Mouse (Mus musculus) intestine, embryonic 16.5 days (tissue): ENCODE data around the gene Fut2. TPM values are rescaled to one million over a fixed set of nuclear protein-coding genes. Genes with fewer than 3 reads are reported as not detected.
A peak's percentile ranks its signal among the peaks of the same experiment; 100 is the strongest.

ENCODE experiments used
- ATAC-seq: fragments of 200-750 bp; cut with Nextera tagmentation; 2 replicates; pipeline ENCODE4 v1.8.0; 2017; ENCODE audit warnings: moderate TSS enrichment, moderate library complexity
- H3K27ac ChIP-seq: fragments of 300-500 bp; sonication (generic); 2 replicates; pipeline ENCODE4 v1.5.1; 2014; ENCODE audit warnings: mild to moderate bottlenecking, low read length
- H3K27me3 ChIP-seq: fragments of 300-500 bp; sonication (generic); replicated peaks from 2 replicates; pipeline ENCODE4 v1.6.1; 2014; ENCODE audit warnings: low read length, control low read depth, mixed read lengths; ENCODE audit not compliant: control insufficient read depth, insufficient read depth
- H3K36me3 ChIP-seq: fragments of 300-500 bp; sonication (generic); 2 replicates; pipeline ENCODE4 v1.6.1; 2014; ENCODE audit warnings: low read length, control low read depth; ENCODE audit not compliant: control insufficient read depth, insufficient read depth
- H3K4me1 ChIP-seq: fragments of 300-500 bp; sonication (generic); 2 replicates; pipeline ENCODE4 v1.6.1; 2014; ENCODE audit warnings: low read length, control low read depth, mixed read lengths; ENCODE audit not compliant: control insufficient read depth, insufficient read depth
- H3K4me2 ChIP-seq: fragments of 300-500 bp; sonication (generic); 2 replicates; pipeline ENCODE4 v1.6.1; 2014; ENCODE audit warnings: low read depth, low read length, control low read depth
- H3K4me3 ChIP-seq: fragments of 300-500 bp; sonication (generic); 2 replicates; pipeline ENCODE4 v1.5.1; 2014; ENCODE audit warnings: mild to moderate bottlenecking, low read length
- H3K9ac ChIP-seq: fragments of 300-500 bp; sonication (generic); 2 replicates; pipeline ENCODE4 v1.6.1; 2014; ENCODE audit warnings: low read depth, low read length
- H3K9me3 ChIP-seq: fragments of 300-500 bp; sonication (generic); 2 replicates; pipeline ENCODE4 v1.6.1; 2016; ENCODE audit warnings: low read length, control low read depth; ENCODE audit not compliant: control insufficient read depth
- WGBS: fragments of 180-500 bp; shearing (Covaris S2); extraction: QIAGEN DNeasy Blood & Tissue Kit; methylation state at CpG from one replicate; pipeline ENCODE4 v1.1.7; 2014; 5-methylcytosine and 5-hydroxymethylcytosine counted together
- polyA plus RNA-seq: library from polyadenylated mRNA; unstranded; fragments of >200 nt; fragmentation: Nextera tagmentation; extraction: Ambion mirVana; gene quantifications from 2 replicates; pipeline ENCODE4 v1.2.1, GENCODE M21; 2015

Gene Fut2
- polyA plus RNA-seq, 1 experiment from 2014 or later, result 21.7 TPM

- H3K36me3 ChIP-seq, result no peaks in the 10 kb centered on the region
- H3K27ac ChIP-seq, result no peak overlapping the region
- H3K9me3 ChIP-seq, result no peaks in the 10 kb centered on the region
- ATAC-seq, result no peak
- no peak overlapping the region for H3K9ac ChIP-seq
- no peak overlapping the region for H3K4me3 ChIP-seq
- no peak overlapping the region for H3K4me2 ChIP-seq
- 25% methylated on average over 6 of the region's 6 CpGs for WGBS
- peaks cover 5% of the 10 kb centered on the region; the same call in 1 of the 2 replicates for H3K4me1 ChIP-seq
- H3K27me3 ChIP-seq, result peaks cover 16% of the 10 kb centered on the region
Observed at GRCm38 (mm10) chr7:45695098-45695497, 28.9 kb upstream of the Fut2 start.

GRCm38 (mm10) chr7:45693921-45694591 lies 27.9 kb upstream of the Fut2 start, which contains the start of gene Sec1:
TSS of gene Sec1 (minus strand) at chr7:45694402.
- no peak for ATAC-seq
- no peak within 1 kb of the TSS for H3K27ac ChIP-seq
- no peak within 1 kb of the TSS for H3K4me2 ChIP-seq
- H3K9ac ChIP-seq, result no peak within 1 kb of the TSS
- H3K4me1 ChIP-seq, result no peaks in the 10 kb centered on the region
- no peaks in the 10 kb centered on the region for H3K36me3 ChIP-seq
- WGBS, result 90% methylated on average over 50 of the region's 50 CpGs
- H3K9me3 ChIP-seq, result no peaks in the 10 kb centered on the region
- H3K4me3 ChIP-seq, result no peak within 1 kb of the TSS
- peaks cover 8% of the 10 kb centered on the region for H3K27me3 ChIP-seq

GRCm38 (mm10) chr7:45692364-45692763 lies 26.2 kb upstream of the Fut2 start:
- H3K4me3 ChIP-seq, result no peak overlapping the region
- WGBS, result 78% methylated on average over 2 of the region's 2 CpGs
- no peak overlapping the region for H3K4me2 ChIP-seq
- no peaks in the 10 kb centered on the region for H3K4me1 ChIP-seq
- no peaks in the 10 kb centered on the region for H3K36me3 ChIP-seq
- H3K9ac ChIP-seq, result no peak overlapping the region
- no peak for ATAC-seq
- H3K27ac ChIP-seq, result no peak overlapping the region
- no peaks in the 10 kb centered on the region for H3K9me3 ChIP-seq
- H3K27me3 ChIP-seq, result no peaks in the 10 kb centered on the region

- H3K36me3 ChIP-seq, result no peaks in the 10 kb centered on the region
- no peak for ATAC-seq
- no peaks in the 10 kb centered on the region; the same call in 1 of the 2 replicates for H3K27me3 ChIP-seq
- peaks cover 18% of the 10 kb centered on the region; the same call in 1 of the 2 replicates for H3K4me1 ChIP-seq
- H3K4me2 ChIP-seq, result no peak overlapping the region
- H3K4me3 ChIP-seq, result no peak overlapping the region
- 61% methylated on average over 11 of the region's 11 CpGs for WGBS
- no peaks in the 10 kb centered on the region for H3K9me3 ChIP-seq
- H3K27ac ChIP-seq, result no peak overlapping the region
- H3K9ac ChIP-seq, result no peak overlapping the region
Observed at GRCm38 (mm10) chr7:45689800-45690199, 23.6 kb upstream of the Fut2 start.

GRCm38 (mm10) chr7:45689099-45689498 lies 22.9 kb upstream of the Fut2 start:
- peaks cover 19% of the 10 kb centered on the region; the same call in 1 of the 2 replicates for H3K4me1 ChIP-seq
- H3K27ac ChIP-seq, result no peak overlapping the region
- H3K36me3 ChIP-seq, result no peaks in the 10 kb centered on the region
- 68% methylated on average over 6 of the region's 6 CpGs for WGBS
- H3K4me2 ChIP-seq, result no peak overlapping the region
- no peak for ATAC-seq
- no peaks in the 10 kb centered on the region; the same call in 1 of the 2 replicates for H3K27me3 ChIP-seq
- H3K4me3 ChIP-seq, result no peak overlapping the region
- no peak overlapping the region for H3K9ac ChIP-seq
- H3K9me3 ChIP-seq, result no peaks in the 10 kb centered on the region

GRCm38 (mm10) chr7:45686841-45687240 lies 20.6 kb upstream of the Fut2 start:
- H3K4me2 ChIP-seq, result no peak overlapping the region
- 57% methylated on average over 3 of the region's 3 CpGs for WGBS
- H3K9me3 ChIP-seq, result no peaks in the 10 kb centered on the region
- ATAC-seq, result no peak
- H3K4me3 ChIP-seq, result no peak overlapping the region
- no peaks in the 10 kb centered on the region for H3K36me3 ChIP-seq
- peaks cover 27% of the 10 kb centered on the region for H3K4me1 ChIP-seq
- no peak overlapping the region for H3K9ac ChIP-seq
- no peak overlapping the region for H3K27ac ChIP-seq
- H3K27me3 ChIP-seq, result no peaks in the 10 kb centered on the region; the same call in 1 of the 2 replicates

- H3K27ac ChIP-seq, result no peak overlapping the region
- 40% methylated on average over 10 of the region's 10 CpGs for WGBS
- H3K4me3 ChIP-seq, result no peak overlapping the region
- H3K9ac ChIP-seq, result peak overlapping the region; percentile 53
- no peaks in the 10 kb centered on the region; the same call in 1 of the 2 replicates for H3K27me3 ChIP-seq
- ATAC-seq, result no peak
- H3K9me3 ChIP-seq, result no peaks in the 10 kb centered on the region
- H3K4me1 ChIP-seq, result peaks cover 27% of the 10 kb centered on the region
- H3K36me3 ChIP-seq, result no peaks in the 10 kb centered on the region
- no peak overlapping the region; the same call in 1 of the 2 replicates for H3K4me2 ChIP-seq
Observed at GRCm38 (mm10) chr7:45685811-45686210, 19.6 kb upstream of the Fut2 start.

GRCm38 (mm10) chr7:45683396-45684050 lies 17.3 kb upstream of the Fut2 start, which contains the start of gene Ntn5:
TSS of gene Ntn5 (plus strand) at chr7:45684022.
- Histone ChIP-seq H3K36me3 (no peaks in the 10 kb centered on the region), H3K27me3 (no peaks in the 10 kb centered on the region; the same call in 1 of the 2 replicates), H3K27ac (no peak within 1 kb of the TSS), H3K4me3 (no peak within 1 kb of the TSS), H3K4me1 (peaks cover 27% of the 10 kb centered on the region), H3K9me3 (no peaks in the 10 kb centered on the region), H3K4me2 (no peak within 1 kb of the TSS; the same call in 1 of the 2 replicates), H3K9ac (peak within 1 kb of the TSS; percentile 53; the same call in 1 of the 2 replicates)
- ATAC-seq, result no peak
- 79% methylated on average over 7 of the region's 7 CpGs for WGBS
